Mouse (Mus musculus) stomach, embryonic 16.5 days (tissue): ENCODE measurements at regions not wholly inside any gene's neighbourhood (a gene's known extent, or its start where the extent isn't known, plus 50 kb on each side); places are given as distances from the start of the nearest gene placed in this dataset.

Experiments used
- ATAC-seq: fragments of 200-750 bp; cut with Nextera tagmentation; 2 replicates; pipeline ENCODE4 v1.8.0; 2017; ENCODE audit warnings: moderate number of reproducible peaks, moderate TSS enrichment; ENCODE audit not compliant: insufficient read depth, low FRiP score
- H3K27ac ChIP-seq: fragments of 300-500 bp; sonication (generic); 2 replicates; pipeline ENCODE4 v1.5.1; 2014; ENCODE audit warnings: low read length
- H3K27me3 ChIP-seq: fragments of 300-500 bp; sonication (generic); 2 replicates; pipeline ENCODE4 v1.6.1; 2014; ENCODE audit warnings: low read length, control low read depth, mixed read lengths; ENCODE audit not compliant: control insufficient read depth, insufficient read depth
- H3K36me3 ChIP-seq: fragments of 300-500 bp; sonication (generic); 2 replicates; pipeline ENCODE4 v1.6.1; 2014; ENCODE audit warnings: low read length; ENCODE audit not compliant: control insufficient read depth, insufficient read depth
- H3K4me1 ChIP-seq: fragments of 300-500 bp; sonication (generic); 2 replicates; pipeline ENCODE4 v1.6.1; 2014; ENCODE audit warnings: low read length, control low read depth, mixed read lengths; ENCODE audit not compliant: control insufficient read depth, insufficient read depth
- H3K4me2 ChIP-seq: fragments of 300-500 bp; sonication (generic); 2 replicates; pipeline ENCODE4 v1.6.1; 2014; ENCODE audit warnings: low read depth, low read length, mixed read lengths
- H3K4me3 ChIP-seq: fragments of 300-500 bp; sonication (generic); replicated peaks from 2 replicates; pipeline ENCODE4 v1.5.1; 2014; ENCODE audit warnings: mild to moderate bottlenecking, low read length
- H3K9ac ChIP-seq: fragments of 300-500 bp; sonication (generic); 2 replicates; pipeline ENCODE4 v1.6.1; 2014; ENCODE audit warnings: low read length
- H3K9me3 ChIP-seq: fragments of 300-500 bp; sonication (generic); replicated peaks from 2 replicates; pipeline ENCODE4 v1.6.1; 2016; ENCODE audit warnings: low read length, control low read depth; ENCODE audit not compliant: control insufficient read depth
- WGBS: fragments of 180-500 bp; shearing (Covaris S2); extraction: QIAGEN DNeasy Blood & Tissue Kit; methylation state at CpG from one replicate; pipeline ENCODE4 v1.1.7; 2014; 5-methylcytosine and 5-hydroxymethylcytosine counted together

GRCm38 (mm10) chr2:137950931-137951330 lies 305.4 kb upstream of the Btbd3 start:
- Histone ChIP-seq H3K4me1 (no peaks in the 10 kb centered on the region), H3K9ac (no peak overlapping the region)

GRCm38 (mm10) chr2:137942753-137943152 lies 313.6 kb upstream of the Btbd3 start:
- H3K4me2 ChIP-seq, result no peak overlapping the region
- no peaks in the 10 kb centered on the region for H3K36me3 ChIP-seq
- H3K9me3 ChIP-seq, result no peaks in the 10 kb centered on the region
- H3K4me1 ChIP-seq, result no peaks in the 10 kb centered on the region
- no peak overlapping the region for H3K27ac ChIP-seq
- no peaks in the 10 kb centered on the region for H3K27me3 ChIP-seq
- 0 out of 2 replicates have a peak, but pooled peaks have one; percentile 60 for ATAC-seq
- WGBS, result 6% methylated on average over 7 of the region's 7 CpGs
- no peak overlapping the region for H3K9ac ChIP-seq
- no peak overlapping the region for H3K4me3 ChIP-seq

More at GRCm38 (mm10) chr2:137950931-137951330, 305.4 kb upstream of the Btbd3 start:
- Histone ChIP-seq H3K9me3 (no peaks in the 10 kb centered on the region), H3K27ac (no peak overlapping the region), H3K4me2 (no peak overlapping the region), H3K36me3 (no peaks in the 10 kb centered on the region), H3K27me3 (no peaks in the 10 kb centered on the region), H3K4me3 (no peak overlapping the region)
- ATAC-seq, result no peak

- H3K4me2 ChIP-seq, result no peak overlapping the region
- H3K27me3 ChIP-seq, result no peaks in the 10 kb centered on the region
- WGBS, result 67% methylated on average over 3 of the region's 3 CpGs
- ATAC-seq, result no peak
- no peaks in the 10 kb centered on the region for H3K9me3 ChIP-seq
- H3K36me3 ChIP-seq, result no peaks in the 10 kb centered on the region
- H3K4me1 ChIP-seq, result no peaks in the 10 kb centered on the region
- H3K9ac ChIP-seq, result no peak overlapping the region
- H3K4me3 ChIP-seq, result no peak overlapping the region
- no peak overlapping the region for H3K27ac ChIP-seq
Measured at GRCm38 (mm10) chr2:137939591-137939990, 316.8 kb upstream of the Btbd3 start.

GRCm38 (mm10) chr2:137938831-137939480 lies 317.4 kb upstream of the Btbd3 start:
- Histone ChIP-seq H3K4me1 (no peaks in the 10 kb centered on the region), H3K36me3 (no peaks in the 10 kb centered on the region), H3K9me3 (no peaks in the 10 kb centered on the region), H3K4me2 (no peak overlapping the region), H3K27ac (no peak overlapping the region), H3K4me3 (no peak overlapping the region), H3K9ac (no peak overlapping the region), H3K27me3 (no peaks in the 10 kb centered on the region)
- no peak for ATAC-seq
- 60% methylated on average over 7 of the region's 7 CpGs for WGBS

GRCm38 (mm10) chr2:137936613-137937012 lies 319.8 kb upstream of the Btbd3 start:
- H3K27ac ChIP-seq, result no peak overlapping the region
- 65% methylated on average over 2 of the region's 2 CpGs for WGBS
- H3K4me1 ChIP-seq, result no peaks in the 10 kb centered on the region
- no peak for ATAC-seq
- no peak overlapping the region for H3K9ac ChIP-seq
- H3K27me3 ChIP-seq, result no peaks in the 10 kb centered on the region
- H3K4me3 ChIP-seq, result no peak overlapping the region
- H3K36me3 ChIP-seq, result no peaks in the 10 kb centered on the region
- H3K4me2 ChIP-seq, result no peak overlapping the region
- no peaks in the 10 kb centered on the region for H3K9me3 ChIP-seq

- H3K9ac ChIP-seq, result no peak overlapping the region
- no peak overlapping the region for H3K27ac ChIP-seq
- no peak overlapping the region for H3K4me3 ChIP-seq
- no peaks in the 10 kb centered on the region for H3K4me1 ChIP-seq
- no peaks in the 10 kb centered on the region for H3K27me3 ChIP-seq
- H3K4me2 ChIP-seq, result no peak overlapping the region
- 88% methylated on average over 2 of the region's 2 CpGs for WGBS
- no peaks in the 10 kb centered on the region for H3K36me3 ChIP-seq
- no peak for ATAC-seq
- H3K9me3 ChIP-seq, result no peaks in the 10 kb centered on the region
Measured at GRCm38 (mm10) chr2:137932931-137933330, 323.4 kb upstream of the Btbd3 start.

- Histone ChIP-seq H3K9me3 (no peaks in the 10 kb centered on the region), H3K4me3 (no peak overlapping the region), H3K4me2 (no peak overlapping the region), H3K9ac (no peak overlapping the region), H3K27ac (no peak overlapping the region), H3K27me3 (no peaks in the 10 kb centered on the region), H3K4me1 (no peaks in the 10 kb centered on the region), H3K36me3 (no peaks in the 10 kb centered on the region)
- WGBS, result 77% methylated on average over 4 of the region's 4 CpGs
- ATAC-seq, result no peak
Measured at GRCm38 (mm10) chr2:137932488-137932887, 323.9 kb upstream of the Btbd3 start.

GRCm38 (mm10) chr2:137925488-137925887 lies 330.9 kb upstream of the Btbd3 start:
- no peak for ATAC-seq
- Histone ChIP-seq H3K4me1 (no peaks in the 10 kb centered on the region), H3K27ac (no peak overlapping the region), H3K9me3 (no peaks in the 10 kb centered on the region), H3K9ac (no peak overlapping the region), H3K36me3 (no peaks in the 10 kb centered on the region), H3K4me3 (no peak overlapping the region), H3K27me3 (no peaks in the 10 kb centered on the region), H3K4me2 (no peak overlapping the region)
- 68% methylated on average over 5 of the region's 5 CpGs for WGBS

- Histone ChIP-seq H3K36me3 (no peaks in the 10 kb centered on the region), H3K4me3 (no peak overlapping the region), H3K9ac (no peak overlapping the region), H3K27me3 (no peaks in the 10 kb centered on the region), H3K27ac (no peak overlapping the region), H3K4me1 (no peaks in the 10 kb centered on the region), H3K4me2 (no peak overlapping the region), H3K9me3 (no peaks in the 10 kb centered on the region)
- WGBS, result 64% methylated on average over 2 of the region's 2 CpGs
- no peak for ATAC-seq
Measured at GRCm38 (mm10) chr2:137924576-137924975, 331.8 kb upstream of the Btbd3 start.
